Mouse (Mus musculus) left cerebral cortex, postnatal 4 days (tissue): ENCODE results near the gene Lin37. TPM values are rescaled to one million over a fixed set of nuclear protein-coding genes. Genes with fewer than 3 reads are reported as not detected.

Source experiments
- DNase-seq: peaks from one replicate; pipeline ENCODE4 v3.0.0-alpha.2; 2022
- intact Hi-C: fragments of 180-260 bp; cut with DNase I; formaldehyde crosslinking; loops from one replicate; pipeline ENCODE4 v1.15.1; 2025
- total RNA-seq, 2 experiments: library from RNA; stranded (reverse); gene quantifications; 2 replicates each; pipeline ENCODE4 v1.2.3; 2021

The Lin37 gene
- total RNA-seq, 2 experiments from 2014 or later = 29.6 to 34.6 TPM

DNA sequence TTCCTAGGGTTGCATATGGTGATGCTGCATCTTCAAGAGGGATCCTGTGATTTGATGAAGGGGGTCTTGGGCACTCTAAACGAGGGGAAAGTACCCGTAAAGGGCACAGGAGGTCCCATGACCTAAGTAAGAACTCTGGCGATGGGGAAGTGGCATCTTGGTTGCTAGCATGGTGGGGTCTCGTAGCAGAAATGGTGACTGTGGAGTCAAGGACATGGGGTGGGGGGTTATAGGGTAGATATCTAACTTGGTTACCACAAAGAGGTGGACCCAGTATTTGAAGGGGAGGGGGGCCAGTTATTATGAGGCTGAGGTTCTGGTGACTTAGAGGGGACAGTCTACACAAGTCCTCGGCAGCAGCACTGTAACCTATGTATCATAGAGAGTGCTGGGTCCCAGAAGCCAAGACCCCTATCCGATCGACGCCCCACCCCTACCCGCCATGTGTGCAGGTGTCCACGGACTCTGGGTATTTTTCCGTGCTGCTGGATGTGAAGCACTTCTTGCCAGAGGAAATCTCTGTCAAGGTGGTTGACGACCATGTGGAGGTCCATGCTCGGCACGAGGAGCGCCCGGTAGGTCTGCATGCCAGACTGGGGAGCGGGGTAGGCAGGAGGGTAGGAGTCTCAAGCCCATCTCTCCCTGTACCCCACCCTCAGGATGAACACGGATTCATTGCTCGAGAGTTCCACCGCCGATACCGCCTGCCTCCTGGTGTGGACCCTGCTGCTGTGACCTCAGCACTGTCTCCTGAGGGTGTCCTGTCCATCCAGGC lies 5.6 kb downstream of the Lin37 start:
- intact Hi-C loops = no loop called here
- DNase-seq = no peak

DNA sequence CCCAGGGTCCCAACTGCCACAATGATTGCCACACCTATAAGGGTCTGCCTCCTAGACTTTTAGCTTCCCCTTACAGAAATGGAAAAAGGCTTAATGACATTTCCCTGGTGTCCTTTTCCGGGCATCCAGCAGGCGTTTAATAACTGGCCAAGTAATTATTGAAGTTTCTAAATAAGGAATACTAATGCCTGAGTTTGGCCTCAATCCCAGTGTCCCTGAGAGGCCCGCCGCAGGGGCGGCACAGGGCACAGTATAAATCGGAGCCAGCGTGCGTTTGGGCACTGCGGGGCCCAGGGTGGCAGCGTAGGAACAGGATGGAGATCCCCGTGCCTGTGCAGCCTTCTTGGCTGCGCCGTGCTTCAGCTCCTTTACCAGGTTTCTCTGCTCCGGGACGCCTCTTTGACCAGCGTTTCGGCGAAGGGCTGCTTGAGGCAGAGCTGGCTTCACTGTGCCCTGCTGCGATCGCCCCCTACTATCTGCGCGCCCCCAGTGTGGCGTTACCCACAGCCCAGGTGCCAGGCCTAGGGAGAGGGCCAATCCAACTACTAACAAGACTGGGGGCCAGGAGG lies 6.5 kb downstream of the Lin37 start:
- intact Hi-C loops = no loop called here
- DNase-seq = no peak

DNA sequence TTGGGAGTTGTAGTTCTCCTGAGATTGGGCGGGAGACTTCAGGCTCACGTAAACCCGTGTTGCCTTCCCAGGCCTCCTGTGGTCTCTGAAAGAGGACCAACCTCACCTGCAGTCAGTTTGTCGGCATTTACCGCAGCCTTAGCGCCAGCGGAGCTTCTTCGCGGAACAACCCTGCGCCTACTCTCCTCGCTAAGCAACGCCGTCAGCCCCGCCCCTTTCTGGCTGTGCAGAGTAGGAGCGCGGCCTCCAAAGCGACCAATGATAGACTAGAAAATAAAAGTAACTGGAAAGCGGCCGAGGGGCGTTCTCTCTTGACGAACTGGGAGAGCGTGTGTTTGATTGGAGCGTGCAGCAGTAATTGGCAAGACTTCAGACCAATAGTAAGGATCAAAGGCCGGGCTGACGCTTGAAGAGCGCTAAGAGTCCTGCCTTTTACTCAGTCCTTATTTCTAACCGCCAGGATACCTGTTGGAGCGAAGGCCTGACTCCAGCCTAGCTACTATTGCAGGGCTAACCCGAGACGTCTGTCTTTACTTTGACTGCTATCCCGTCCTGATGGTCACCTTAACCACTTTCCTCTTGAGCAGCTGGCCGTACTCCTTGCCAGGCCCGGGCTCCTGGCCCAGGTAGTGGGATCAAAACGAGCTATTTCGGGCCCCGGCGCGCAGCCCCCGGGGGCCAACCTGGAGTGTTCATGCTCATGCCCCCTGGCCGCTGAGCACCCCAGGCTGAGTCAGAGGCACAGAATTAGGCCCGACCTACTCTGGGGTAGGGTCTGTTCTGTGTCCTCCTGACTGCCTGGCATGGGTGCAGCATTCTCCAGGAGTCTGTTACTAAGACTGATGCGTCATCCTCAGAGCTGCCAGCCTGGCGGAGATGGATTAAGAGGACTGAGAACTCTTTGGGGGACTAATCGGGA lies 7.3 kb downstream of the Lin37 start, which contains the start of the genes Hspb6 and Proser3:
Gene Hspb6, plus strand, starts transcription at position 77 of the 919 bp plus-strand sequence.
Gene Proser3, minus strand, starts transcription at position 198 of the 919 bp plus-strand sequence.
- peak; percentile 98 for DNase-seq
- intact Hi-C loops = no loop called here

DNA sequence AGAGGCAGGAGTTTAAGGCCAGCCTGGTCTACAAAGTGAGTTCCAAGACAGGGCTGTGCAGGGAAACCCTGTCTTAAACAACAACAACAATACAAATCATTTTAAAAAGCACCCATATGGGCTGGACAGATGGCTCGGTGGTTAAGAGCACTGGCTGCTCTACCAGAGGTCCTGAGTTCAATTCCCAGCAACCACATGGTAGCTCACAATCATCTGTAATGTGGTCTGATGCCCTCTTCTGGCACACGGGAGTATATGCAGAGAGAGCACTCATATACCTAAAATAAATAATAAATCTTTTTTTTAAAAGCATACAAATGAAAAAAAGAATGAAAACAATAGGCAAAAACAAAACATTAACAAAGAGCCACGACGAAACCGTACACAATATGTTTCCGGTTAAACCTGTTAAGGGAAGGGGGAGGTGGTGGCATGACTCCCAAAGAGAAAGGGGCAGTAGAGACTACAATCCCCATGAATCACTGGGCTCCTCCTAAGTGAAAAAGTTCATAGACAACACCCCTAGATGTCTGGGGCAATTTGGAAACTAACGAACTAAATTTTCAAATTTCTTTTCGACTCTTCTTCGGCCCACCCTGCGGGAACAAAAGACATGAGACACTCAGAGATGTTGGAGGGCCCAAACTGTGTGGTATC lies 8.1 kb downstream of the Lin37 start:
- peak; percentile 44 for DNase-seq
- intact Hi-C loops = no loop called here

DNA sequence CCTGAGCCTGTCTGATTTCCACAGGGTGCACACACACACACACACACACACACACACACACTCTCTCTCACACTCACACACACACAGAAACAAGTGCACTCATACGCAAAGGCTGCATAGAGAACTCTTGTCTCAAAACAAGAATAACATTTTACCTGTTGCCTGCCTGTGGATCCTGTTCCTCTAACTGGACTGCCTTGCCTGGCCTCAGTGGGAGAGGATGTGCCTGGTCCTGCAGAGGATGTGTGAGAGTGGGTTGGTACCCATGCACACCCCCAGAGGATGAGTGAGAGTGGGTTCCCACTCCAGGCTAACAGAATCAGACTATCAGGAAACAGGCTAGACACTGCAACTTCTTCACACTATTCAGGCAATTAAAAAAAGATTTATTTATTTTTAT lies 9.0 kb downstream of the Lin37 start:
- intact Hi-C loops = no loop called here
- no peak for DNase-seq

DNA sequence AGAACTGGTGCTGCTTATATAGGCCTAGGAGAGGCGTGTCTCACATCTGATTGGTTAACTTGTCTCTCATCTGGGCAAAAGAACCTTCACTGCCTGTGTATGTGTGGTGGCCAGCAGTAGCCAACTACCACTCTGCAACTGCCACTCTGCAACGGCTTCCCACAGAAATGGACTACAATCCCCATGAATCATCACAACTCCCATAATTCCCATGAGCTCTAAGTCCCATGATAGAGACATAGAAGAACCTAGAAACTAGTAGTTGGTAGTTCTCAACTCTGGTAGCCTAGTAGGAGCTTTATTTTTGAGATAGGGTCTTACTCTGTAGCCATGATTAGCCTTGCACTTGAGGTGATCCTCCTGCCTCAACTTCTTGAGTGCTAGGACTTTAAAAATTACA lies 9.8 kb downstream of the Lin37 start:
- DNase-seq = no peak
- intact Hi-C loops = no loop called here

DNA sequence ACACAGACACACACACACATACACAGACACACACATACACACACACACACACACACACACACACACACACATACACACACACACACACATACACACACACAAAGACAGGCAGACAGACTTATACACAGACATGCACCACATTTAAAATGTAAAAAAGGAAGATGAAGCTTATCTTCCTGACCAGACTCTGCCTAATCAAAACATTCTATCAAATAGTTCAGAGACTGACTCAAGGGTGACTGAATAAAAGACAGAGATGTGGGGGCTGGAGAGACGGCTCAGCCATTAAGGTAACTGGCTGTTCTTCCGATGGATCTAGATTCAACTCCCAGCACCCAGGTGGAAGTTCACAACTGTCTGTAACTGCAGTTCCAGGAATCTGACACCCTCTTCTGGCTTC lies 15.3 kb downstream of the Lin37 start:
- no peak for DNase-seq
- intact Hi-C loops = no loop called here

DNA sequence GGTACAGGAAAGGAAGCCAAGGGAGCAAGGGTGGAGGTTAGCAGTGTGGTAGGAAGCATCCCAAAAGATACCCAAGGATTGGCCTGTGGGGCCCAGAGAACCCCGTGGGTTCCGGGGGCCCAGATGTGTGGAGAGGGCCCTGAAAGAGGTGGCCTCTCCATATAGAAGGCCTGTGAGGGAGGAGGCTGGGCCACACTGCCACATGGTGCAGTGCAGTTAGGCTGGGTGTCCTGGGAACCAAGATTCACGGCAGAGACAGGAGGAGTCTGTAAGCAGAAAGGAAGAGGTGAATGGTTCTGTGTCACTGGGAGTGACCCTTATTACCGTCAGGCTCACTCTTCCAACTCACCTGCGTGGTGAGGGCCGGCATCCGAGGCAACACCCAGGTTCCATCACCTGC lies 19.1 kb downstream of the Lin37 start:
- intact Hi-C loops = no loop called here
- no peak for DNase-seq

DNA sequence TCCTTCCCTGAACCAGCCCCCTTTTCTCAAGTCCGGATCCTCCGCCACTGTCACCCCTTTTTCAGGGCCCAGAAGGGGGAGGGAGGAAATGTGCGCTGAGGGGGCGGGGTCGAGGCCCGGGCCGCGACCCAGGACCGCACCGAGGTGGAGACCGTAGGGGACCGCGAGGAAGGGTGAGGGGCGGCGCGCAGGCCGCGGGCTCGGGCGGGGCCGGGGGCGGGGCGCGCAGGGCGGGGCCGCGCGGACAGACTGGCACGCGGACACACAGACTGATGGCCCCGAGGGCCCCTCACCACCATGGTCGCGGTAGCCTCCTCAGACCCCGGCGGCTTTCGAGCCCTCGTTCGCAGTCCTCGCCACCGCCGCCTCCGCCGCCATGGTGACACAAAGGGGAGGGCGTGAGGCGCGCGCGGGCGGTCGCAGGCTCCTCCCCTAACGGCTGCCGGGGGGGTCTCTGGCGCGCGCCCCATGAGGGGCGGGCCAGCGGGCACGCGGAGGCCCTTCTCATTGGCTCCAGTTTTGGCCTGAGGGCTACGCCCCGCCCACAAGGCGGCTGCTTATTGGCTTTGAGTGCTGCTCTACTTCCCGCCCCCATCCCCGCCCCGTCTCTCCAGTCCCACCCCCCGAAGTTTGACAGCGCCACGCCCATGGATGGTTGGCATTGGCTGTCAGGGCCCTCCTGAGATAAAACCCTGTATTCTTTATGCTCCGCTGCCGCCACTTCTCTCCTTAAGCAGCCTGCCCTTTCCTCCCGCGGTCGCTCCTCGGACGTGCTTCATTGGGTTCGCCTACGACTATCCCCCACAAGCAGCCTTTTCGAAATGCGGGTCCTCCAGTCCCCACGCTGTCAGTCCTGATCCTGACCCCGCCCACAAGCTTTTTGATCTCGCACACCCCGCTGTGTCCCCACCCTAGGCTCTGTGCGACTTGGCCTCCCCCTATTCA lies 24.7 kb downstream of the Lin37 start, which contains the start of gene Arhgap33:
Gene Arhgap33, minus strand, starts transcription at position 428 of the 945 bp plus-strand sequence.
- peak; percentile 99 for DNase-seq
- intact Hi-C loops = no loop called here

DNA sequence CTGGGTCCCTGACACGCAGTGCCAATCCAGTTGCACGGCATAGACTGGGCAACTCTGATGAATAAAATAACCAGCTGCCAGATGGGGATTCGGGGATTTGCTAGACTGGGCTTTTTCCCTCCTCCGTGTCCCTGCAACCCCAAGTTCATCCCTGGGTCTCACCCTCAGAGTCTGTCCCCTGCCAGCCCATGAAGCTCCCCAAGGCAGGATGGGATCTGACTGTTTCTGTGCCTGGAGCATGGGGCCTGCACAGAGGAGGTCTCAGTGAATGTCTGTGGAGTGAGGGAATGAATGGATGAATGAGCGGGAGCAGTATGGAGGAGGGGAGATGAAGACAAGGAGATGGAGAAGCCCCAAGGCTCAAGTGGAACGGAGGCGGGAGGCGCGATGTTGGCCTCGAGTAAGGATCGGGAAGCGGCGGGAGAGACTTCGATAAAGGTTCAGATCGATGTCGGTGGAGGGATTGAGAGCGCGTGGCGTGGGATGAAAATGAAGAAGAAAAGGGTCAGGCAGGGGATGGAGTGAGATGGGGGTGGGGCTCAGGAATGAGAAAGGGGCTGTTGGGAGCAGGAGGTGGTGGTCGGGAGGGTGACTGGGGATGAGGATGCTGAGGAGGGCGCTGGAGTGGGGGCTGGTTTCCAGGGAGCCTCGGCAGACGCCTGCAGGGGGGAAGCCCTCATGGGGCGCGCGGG lies 25.6 kb downstream of the Lin37 start:
- no peak for DNase-seq
- intact Hi-C loops = no loop called here

DNA sequence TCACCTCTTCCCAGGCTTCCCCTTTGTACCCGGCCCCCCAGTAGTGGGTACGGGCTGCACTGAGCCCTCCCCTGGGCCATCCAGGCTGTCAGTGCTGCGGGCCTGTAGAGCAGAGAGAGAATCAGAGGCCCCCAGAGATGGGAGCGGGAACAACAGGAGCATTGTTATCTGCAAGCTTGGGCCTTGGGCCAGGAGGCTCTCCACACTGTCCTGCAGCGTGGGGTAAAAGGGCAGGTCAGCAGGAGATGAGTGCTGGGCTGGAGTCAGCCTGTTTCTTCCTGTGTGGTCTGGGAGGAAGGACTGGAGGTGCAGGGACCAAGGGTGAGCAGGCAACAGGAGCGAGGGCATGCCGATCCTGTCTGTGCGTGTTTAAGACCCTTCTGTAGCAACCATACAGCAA lies 26.7 kb downstream of the Lin37 start:
- intact Hi-C loops = no loop called here
- DNase-seq = peak; percentile 61

DNA sequence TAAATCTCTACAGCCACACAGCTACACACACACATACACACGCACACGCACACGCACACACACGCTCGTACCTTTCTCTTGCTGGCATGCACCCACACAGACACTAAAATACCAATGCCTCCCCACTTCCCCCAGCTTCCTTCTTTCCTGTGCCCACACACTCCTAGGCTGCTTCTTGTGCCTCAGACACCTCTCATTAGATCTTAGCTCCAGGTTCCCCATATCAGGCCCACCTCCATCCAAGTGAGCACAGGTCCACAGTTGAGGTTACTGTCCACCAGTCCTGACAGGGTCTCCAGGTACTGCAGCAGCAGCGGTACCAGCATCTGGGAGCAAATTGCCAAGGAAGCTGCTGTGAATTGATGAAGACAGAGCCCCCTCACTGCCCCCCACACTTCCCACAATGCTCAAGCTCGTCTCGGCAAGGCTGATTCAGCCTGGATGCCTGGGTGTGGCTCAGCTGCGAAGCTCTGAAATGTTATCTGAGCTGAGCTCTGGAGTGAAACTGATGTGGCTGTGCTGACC lies 28.3 kb downstream of the Lin37 start:
- no peak for DNase-seq
- intact Hi-C loops = no loop called here

DNA sequence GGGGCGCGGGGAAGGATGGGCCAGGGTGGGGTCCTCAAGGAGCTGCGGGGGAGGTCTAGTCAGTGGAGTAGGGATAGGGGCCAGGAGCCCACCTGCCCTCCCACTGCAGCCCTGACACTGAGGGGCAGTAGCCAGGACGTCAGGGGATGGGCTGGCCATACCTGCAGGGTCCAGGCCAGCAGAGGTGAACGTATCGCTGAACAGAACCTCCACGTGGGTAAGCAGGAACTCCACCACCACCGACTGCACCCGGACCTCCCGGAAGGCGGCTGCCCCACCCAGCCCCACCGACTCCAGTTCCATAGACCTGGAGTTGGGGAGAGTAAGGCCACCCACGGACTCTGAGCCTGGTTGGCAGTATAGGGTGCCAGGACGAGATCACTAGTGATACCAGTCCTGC lies 32.7 kb downstream of the Lin37 start:
- DNase-seq = no peak
- intact Hi-C loops = no loop called here

DNA sequence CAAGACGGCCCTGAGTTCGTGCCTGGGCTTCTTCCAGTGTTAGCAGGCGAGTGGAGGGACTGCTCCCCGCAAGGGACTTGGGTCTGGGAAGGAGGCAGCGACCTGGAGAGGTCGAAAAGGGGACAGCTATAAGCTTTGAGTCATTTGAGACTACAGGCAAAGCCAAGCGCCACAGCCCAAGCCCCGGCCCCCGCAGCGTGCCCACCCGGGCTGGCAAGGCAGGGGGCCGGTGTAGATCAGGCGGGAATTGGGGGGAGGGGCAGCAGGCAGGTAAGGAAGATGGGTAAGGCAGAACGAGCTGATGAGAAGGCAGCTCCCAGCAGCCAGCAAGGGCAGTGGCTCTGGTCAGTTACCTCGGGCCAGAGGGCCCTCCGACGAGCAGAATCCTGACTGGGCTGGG lies 33.2 kb downstream of the Lin37 start:
- DNase-seq = no peak
- intact Hi-C loops = no loop called here

DNA sequence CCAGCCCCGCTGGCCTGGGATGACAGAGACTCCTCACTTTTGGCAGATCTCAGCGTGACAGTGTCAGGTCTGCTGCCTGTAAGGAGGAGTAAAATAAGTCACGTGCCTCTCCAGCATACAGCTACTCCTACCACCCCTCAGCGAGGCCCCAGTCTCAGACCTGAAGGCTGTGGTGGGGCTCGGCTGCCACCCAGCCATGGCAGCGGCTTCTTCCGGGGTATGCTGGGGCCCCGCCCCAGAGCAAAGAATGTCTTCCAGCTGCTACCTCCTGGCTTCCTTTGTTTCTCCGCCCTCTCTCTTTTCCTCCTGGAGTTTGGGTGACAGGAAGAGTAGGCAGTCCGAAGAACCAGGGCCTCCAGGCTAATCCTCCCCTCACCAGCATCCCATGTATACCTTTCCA lies 33.7 kb downstream of the Lin37 start:
- intact Hi-C loops = no loop called here
- DNase-seq = no peak

DNA sequence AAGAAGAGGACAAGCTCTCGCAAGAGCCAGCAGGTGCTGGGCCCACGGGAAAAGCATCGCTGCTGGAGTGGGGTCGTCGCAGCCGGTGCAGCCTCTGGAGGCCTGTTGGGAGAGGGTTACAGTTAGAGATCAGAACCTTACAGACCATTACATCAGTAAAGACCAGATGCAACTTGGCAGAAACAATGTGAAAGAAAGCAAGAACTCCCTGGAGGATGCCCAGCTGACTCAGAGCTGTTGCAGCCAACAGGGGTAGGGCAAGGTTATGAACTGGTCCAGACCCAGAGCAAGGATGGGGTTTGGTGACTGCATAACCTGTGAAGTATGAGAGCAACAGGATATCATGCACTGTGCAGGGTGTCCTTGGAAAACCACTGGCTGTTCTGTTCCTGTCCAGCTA lies 35.2 kb downstream of the Lin37 start:
- no peak for DNase-seq
- intact Hi-C loops = no loop called here

DNA sequence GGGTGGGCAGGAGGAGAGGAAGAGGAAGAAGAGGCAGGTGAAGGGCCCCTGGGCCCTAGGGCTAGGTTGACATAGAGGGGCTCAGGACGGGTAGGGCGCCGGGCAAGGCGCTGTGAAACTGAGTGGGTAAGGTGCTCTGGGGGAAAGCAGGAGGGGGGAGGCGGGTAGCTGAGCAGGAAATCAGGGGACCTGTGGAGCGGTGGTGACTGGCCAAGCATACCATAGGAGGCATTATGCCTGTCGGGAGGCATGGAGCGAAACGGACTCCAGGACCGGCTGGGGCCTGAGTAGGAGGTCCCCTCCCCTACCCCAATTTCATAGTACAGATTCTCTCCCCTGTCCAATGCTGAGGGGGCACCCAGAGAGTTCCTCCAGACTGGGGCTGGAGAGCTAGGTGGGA lies 36.8 kb downstream of the Lin37 start:
- DNase-seq = no peak
- intact Hi-C loops = no loop called here

DNA sequence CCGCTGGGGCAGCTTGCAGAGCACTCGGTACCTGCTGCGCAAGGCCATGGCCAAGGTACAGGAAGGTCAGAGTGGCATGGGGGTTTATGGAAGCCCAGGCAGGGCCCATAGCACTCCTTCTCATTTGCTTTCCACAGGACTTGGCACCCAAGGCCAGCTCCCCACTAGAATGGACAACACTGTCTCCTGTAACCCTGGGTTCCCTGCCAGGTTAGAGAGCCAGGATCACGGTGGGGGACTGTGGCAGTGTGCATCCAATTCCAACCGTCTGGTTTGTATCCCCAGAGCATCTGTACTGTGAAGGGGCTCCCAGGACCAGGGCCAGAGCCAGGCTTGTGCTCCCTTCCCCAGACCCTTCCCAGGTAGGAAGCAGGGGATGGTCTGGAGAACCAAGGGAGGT lies 38.8 kb downstream of the Lin37 start:
- DNase-seq = peak; percentile 72
- intact Hi-C loops = no loop called here

DNA sequence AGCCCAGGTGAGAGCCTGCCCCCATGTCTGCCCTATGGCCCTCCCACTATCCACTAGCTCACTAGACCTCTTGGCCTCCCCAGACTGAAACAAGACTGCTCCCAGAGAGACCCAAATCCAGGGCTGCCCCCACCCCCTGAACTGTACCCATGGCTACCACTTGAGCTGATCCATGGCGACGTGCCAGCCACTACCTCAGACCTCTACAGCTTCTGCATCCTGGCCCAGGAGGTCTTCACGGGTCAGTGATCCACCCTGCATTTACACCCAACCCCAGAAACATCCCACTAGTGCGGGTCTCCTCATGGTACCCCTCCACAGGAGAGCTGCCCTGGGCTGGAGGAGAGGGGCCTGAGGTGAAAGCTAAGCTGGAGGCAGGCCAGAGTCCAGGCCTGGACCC lies 39.2 kb downstream of the Lin37 start:
- intact Hi-C loops = no loop called here
- peak; percentile 53 for DNase-seq
